Mouse (Mus musculus) brain, embryonic 14.5 days (tissue): ENCODE data around the gene Sox5.

Experiments used
- CTCF ChIP-seq: fragments of 200-500 bp; IDR thresholded peaks from 2 replicates; pipeline ENCODE4 v1.5.1; 2012; ENCODE audit warnings: inconsistent platforms, mild to moderate bottlenecking, moderate library complexity, borderline replicate concordance; ENCODE audit not compliant: insufficient read depth, insufficient read length; ENCODE audit errors: extremely low read depth
- POLR2A ChIP-seq: fragments of 200-500 bp; IDR thresholded peaks from 2 replicates; pipeline ENCODE4 v1.6.1; 2012; ENCODE audit warnings: mild to moderate bottlenecking, inconsistent platforms, borderline replicate concordance; ENCODE audit not compliant: poor library complexity, insufficient read depth, insufficient read length, severe bottlenecking; ENCODE audit errors: extremely low read depth

DNA sequence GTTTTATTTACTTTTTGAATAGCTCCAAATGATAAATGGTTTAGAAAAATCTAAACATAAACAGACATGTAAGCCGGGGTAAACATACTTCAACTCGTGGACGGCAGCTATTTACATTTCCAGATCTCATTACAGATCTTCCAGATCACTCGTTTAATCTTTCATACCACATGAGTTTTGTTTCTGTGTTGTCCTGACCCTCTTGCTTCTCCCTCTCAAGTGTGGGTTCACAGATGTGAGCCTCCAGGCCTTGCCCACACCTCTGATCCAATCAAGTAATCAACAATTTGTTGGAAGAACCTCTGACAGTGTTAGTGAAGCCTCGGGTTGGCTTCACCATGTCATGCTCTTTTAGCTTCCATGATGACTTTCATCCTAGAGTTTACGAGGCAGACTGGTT, 903.3 kb downstream of the Sox5 start:
- TF ChIP-seq CTCF (no peak), POLR2A (no peak)
